ENCODE assay signal across 27 mouse cellular contexts in genomic region chr12:73696084-73696483, GRCm38 (mm10).
"Had no signal": no experiment of that assay in that cellular context is flagged by ENCODE, and none has a peak within 500 bp of the region (broad histone marks: within the 10 kb centered on the region; RNA-seq: fewer than 3 reads in every experiment).

No protein-coding gene starts in this region.

- H3K36me3 ChIP-seq: heart, embryonic 13.5 days; heart, embryonic 15.5 days; hindbrain, embryonic 13.5 days; hindbrain, embryonic 15.5 days; kidney, embryonic 15.5 days; limb, embryonic 10.5 days; limb, embryonic 12.5 days; liver, embryonic 13.5 days had no signal

- H3K27ac ChIP-seq: heart, adult 2 months; heart, embryonic 13.5 days; heart, embryonic 15.5 days; hindbrain, embryonic 13.5 days; hindbrain, embryonic 15.5 days; hindbrain, postnatal 0 days; kidney, embryonic 15.5 days; kidney, postnatal 0 days; layer of hippocampus, adult 2 months; left cerebral cortex, adult 2 months; limb, embryonic 10.5 days; limb, embryonic 12.5 days; liver, embryonic 13.5 days had no signal

- H3K9me3 ChIP-seq: heart, embryonic 13.5 days; heart, embryonic 15.5 days; hindbrain, embryonic 13.5 days; hindbrain, embryonic 15.5 days; kidney, embryonic 15.5 days; limb, embryonic 10.5 days; limb, embryonic 12.5 days; liver, embryonic 13.5 days had no signal

- H3K4me3 ChIP-seq: heart, adult 2 months; heart, embryonic 13.5 days; heart, embryonic 15.5 days; hindbrain, embryonic 13.5 days; hindbrain, embryonic 15.5 days; kidney, embryonic 15.5 days; layer of hippocampus, adult 2 months; left cerebral cortex, adult 2 months; limb, embryonic 10.5 days; limb, embryonic 12.5 days; liver, embryonic 13.5 days had no signal

- H3K4me2 ChIP-seq: heart, embryonic 11.5 days; heart, embryonic 13.5 days; heart, embryonic 15.5 days; hindbrain, embryonic 13.5 days; hindbrain, embryonic 15.5 days; kidney, embryonic 15.5 days; limb, embryonic 12.5 days; liver, embryonic 11.5 days; liver, embryonic 13.5 days had no signal

- DNase-seq: gastrocnemius, postnatal 10 days; gastrocnemius, postnatal 25 days; heart, adult 11 months; heart, adult 2 months; heart, postnatal 14 days; heart, postnatal 36 days; kidney, adult 11 months; kidney, adult 2 months; kidney, adult 9 months; kidney, postnatal 25 days; kidney, postnatal 4 days; liver; liver, embryonic 13.5 days had no signal

- ATAC-seq: hindbrain, postnatal 0 days; intestine, embryonic 16.5 days had no signal

- H3K27me3 ChIP-seq: heart, embryonic 13.5 days; heart, embryonic 15.5 days; hindbrain, embryonic 13.5 days; hindbrain, embryonic 15.5 days; kidney, embryonic 15.5 days; limb, embryonic 12.5 days; liver, embryonic 13.5 days had no signal

- H3K9ac ChIP-seq: heart, embryonic 13.5 days; heart, embryonic 15.5 days; hindbrain, embryonic 13.5 days; hindbrain, embryonic 15.5 days; kidney, embryonic 15.5 days; limb, embryonic 12.5 days; liver, embryonic 13.5 days had no signal

- H3K4me1 ChIP-seq: liver, embryonic 13.5 days had no signal
